Mouse (Mus musculus) lung, postnatal 0 days (tissue): ENCODE measurements around the gene Arhgdia. TPM values are rescaled to one million over a fixed set of nuclear protein-coding genes. Genes with fewer than 3 reads are reported as not detected.

Experiments used
- ATAC-seq: fragments of 200-750 bp; cut with Nextera tagmentation; 2 replicates; pipeline ENCODE4 v1.8.0; 2017; ENCODE audit warnings: moderate library complexity
- DNase-seq: peaks from one replicate; pipeline ENCODE4 v3.0.0-alpha.2; 2016; ENCODE audit warnings: low spot score
- H3K27ac ChIP-seq: fragments of 300-500 bp; sonication (generic); 2 replicates; pipeline ENCODE4 v1.5.1; 2014; ENCODE audit warnings: antibody characterized with exemption, mild to moderate bottlenecking, low read length, mixed read lengths
- H3K27me3 ChIP-seq: fragments of 300-500 bp; sonication (generic); replicated peaks from 2 replicates; pipeline ENCODE4 v1.6.1; 2014; ENCODE audit warnings: low read length, mixed read lengths; ENCODE audit not compliant: insufficient read depth
- H3K36me3 ChIP-seq: fragments of 300-500 bp; sonication (generic); 2 replicates; pipeline ENCODE4 v1.6.1; 2014; ENCODE audit warnings: low read length, mixed read lengths; ENCODE audit not compliant: insufficient read depth
- H3K4me1 ChIP-seq: fragments of 300-500 bp; sonication (generic); 2 replicates; pipeline ENCODE4 v1.6.1; 2014; ENCODE audit warnings: antibody characterized with exemption, low read depth, low read length, mixed read lengths; ENCODE audit not compliant: insufficient read depth
- H3K4me2 ChIP-seq: fragments of 300-500 bp; sonication (generic); replicated peaks from 2 replicates; pipeline ENCODE4 v1.6.1; 2014; ENCODE audit warnings: low read depth, mild to moderate bottlenecking, low read length, moderate library complexity, mixed read lengths
- H3K4me3 ChIP-seq: fragments of 300-500 bp; sonication (generic); 2 replicates; pipeline ENCODE4 v1.5.1; 2014; ENCODE audit warnings: low read depth, low read length
- H3K9ac ChIP-seq: fragments of 300-500 bp; sonication (generic); replicated peaks from 2 replicates; pipeline ENCODE4 v1.6.1; 2014; ENCODE audit warnings: low read depth, mild to moderate bottlenecking
- H3K9me3 ChIP-seq: fragments of 300-500 bp; sonication (generic); 2 replicates; pipeline ENCODE4 v1.6.1; 2016; ENCODE audit warnings: low read length, mixed read lengths
- CTCF ChIP-seq: IDR thresholded peaks from 2 replicates; pipeline ENCODE4 v1.5.1; 2016; ENCODE audit warnings: antibody characterized with exemption, mild to moderate bottlenecking
- EP300 ChIP-seq: IDR thresholded peaks from 2 replicates; pipeline ENCODE4 v1.6.1; 2016; ENCODE audit warnings: antibody characterized with exemption, mild to moderate bottlenecking, control low read depth
- WGBS: fragments of 180-500 bp; shearing (Covaris S2); extraction: QIAGEN DNeasy Blood & Tissue Kit; methylation state at CpG from one replicate; pipeline ENCODE4 v1.1.7; 2014; 5-methylcytosine and 5-hydroxymethylcytosine counted together
- polyA plus RNA-seq: library from polyadenylated mRNA; unstranded; fragments of >200 nt; fragmentation: Nextera tagmentation; extraction: Ambion mirVana; gene quantifications from 2 replicates; pipeline ENCODE4 v1.2.1, GENCODE M21; 2015

The Arhgdia gene
- polyA plus RNA-seq, 1 experiment from 2014 or later: 512 TPM

- Histone ChIP-seq H3K4me3 (peak overlapping the region; percentile 87), H3K27ac (peak overlapping the region; percentile 95), H3K9ac (no peak overlapping the region), H3K36me3 (peaks cover 17% of the 10 kb centered on the region), H3K27me3 (no peaks in the 10 kb centered on the region), H3K4me2 (peak overlapping the region; percentile 79), H3K4me1 (peaks cover 10% of the 10 kb centered on the region), H3K9me3 (no peaks in the 10 kb centered on the region)
- DNase-seq: peak; percentile 49
- no peak for TF ChIP-seq EP300
- peak; percentile 68 for TF ChIP-seq CTCF
- no peak for ATAC-seq
- 70% methylated on average over 8 of the region's 8 CpGs for WGBS
Measured at GRCm38 (mm10) chr11:120582268-120582981, 1.0 kb upstream of the Arhgdia start.

- Histone ChIP-seq H3K4me2 (peak overlapping the region; percentile 79), H3K4me1 (peaks cover 10% of the 10 kb centered on the region), H3K27ac (peak overlapping the region; percentile 95), H3K4me3 (peak overlapping the region; percentile 87), H3K27me3 (no peaks in the 10 kb centered on the region), H3K9me3 (no peaks in the 10 kb centered on the region), H3K36me3 (peaks cover 17% of the 10 kb centered on the region; the same call in 1 of the 2 replicates), H3K9ac (peak overlapping the region; percentile 86)
- 0% methylated on average over 24 of the region's 44 CpGs for WGBS
- ATAC-seq (peak; percentile 72), DNase-seq (peak; percentile 60)
- TF ChIP-seq CTCF (no peak), EP300 (no peak)
Measured at GRCm38 (mm10) chr11:120580871-120581331, 523 bp downstream of the Arhgdia start.

- Histone ChIP-seq H3K9ac (peak overlapping the region; percentile 86), H3K36me3 (peaks cover 17% of the 10 kb centered on the region; the same call in 1 of the 2 replicates), H3K4me1 (peaks cover 10% of the 10 kb centered on the region), H3K27me3 (no peaks in the 10 kb centered on the region), H3K4me3 (peak overlapping the region; percentile 87), H3K9me3 (no peaks in the 10 kb centered on the region), H3K27ac (peak overlapping the region; percentile 95), H3K4me2 (peak overlapping the region; percentile 79)
- DNase-seq (peak; percentile 40), ATAC-seq (no peak)
- WGBS: 41% methylated on average over 7 of the region's 7 CpGs
- TF ChIP-seq CTCF: no peak
- no peak for TF ChIP-seq EP300
Measured at GRCm38 (mm10) chr11:120580190-120580589, 1.2 kb downstream of the Arhgdia start.

- Histone ChIP-seq H3K36me3 (peaks cover 17% of the 10 kb centered on the region; the same call in 1 of the 2 replicates), H3K9me3 (no peaks in the 10 kb centered on the region), H3K4me2 (peak overlapping the region; percentile 79), H3K4me1 (peaks cover 11% of the 10 kb centered on the region), H3K27me3 (no peaks in the 10 kb centered on the region), H3K27ac (peak overlapping the region; percentile 95; the same call in 1 of the 2 replicates), H3K9ac (peak overlapping the region; percentile 86; the same call in 1 of the 2 replicates), H3K4me3 (peak overlapping the region; percentile 87)
- WGBS: 46% methylated on average over 15 of the region's 15 CpGs
- TF ChIP-seq EP300 (no peak), CTCF (peak; percentile 92)
- no peak for ATAC-seq
- DNase-seq: peak; percentile 69
Measured at GRCm38 (mm10) chr11:120579316-120580107, 1.9 kb downstream of the Arhgdia start.

- TF ChIP-seq CTCF (no peak), EP300 (no peak)
- 74% methylated on average over 11 of the region's 11 CpGs for WGBS
- H3K4me3 ChIP-seq: no peak overlapping the region
- no peaks in the 10 kb centered on the region for H3K27me3 ChIP-seq
- H3K36me3 ChIP-seq: peaks cover 17% of the 10 kb centered on the region; the same call in 1 of the 2 replicates
- DNase-seq (no peak), ATAC-seq (no peak)
- no peak overlapping the region for H3K9ac ChIP-seq
- H3K27ac ChIP-seq: no peak overlapping the region
- H3K4me2 ChIP-seq: no peak overlapping the region
- no peaks in the 10 kb centered on the region for H3K9me3 ChIP-seq
- H3K4me1 ChIP-seq: peaks cover 15% of the 10 kb centered on the region
Measured at GRCm38 (mm10) chr11:120578694-120579243, 2.7 kb downstream of the Arhgdia start.
